Mouse (Mus musculus): Measurements from ENCODE around the gene Rnasek.

GRCm38 (mm10) chr11:70265252-70265651, 25.6 kb upstream of the Rnasek start:
- no peak for TF ChIP-seq CTCF (IDR thresholded peaks at IDR 0.05; ENCODE audit: low read depth)
- TF ChIP-seq EP300 (IDR thresholded peaks at IDR 0.05; ENCODE audit: low read depth) = no peak
